ENCODE assay signal across 8 mouse cellular contexts in genomic region chr9:66988888-66989414, GRCm38 (mm10). TPM values are rescaled to one million over a fixed set of nuclear protein-coding genes. Genes with fewer than 3 reads are reported as not detected.
DNase-seq lines count a peak whose midpoint lies in the region; ATAC-seq and TF ChIP-seq lines count a peak whose summit lies in the region.

No protein-coding gene starts in this region.

- H3K4me2 ChIP-seq in heart, postnatal 0 days (ENCODE audit: low read depth, low read length) = no peak overlapping the region

- H3K9ac ChIP-seq in heart, postnatal 0 days (replicated peaks; ENCODE audit: low read depth, low read length) = no peak overlapping the region

- no peaks in the 10 kb centered on the region for H3K36me3 ChIP-seq in heart, postnatal 0 days (replicated peaks; ENCODE audit: control insufficient read depth, insufficient read depth, low read length)

- H3K4me3 ChIP-seq in heart, postnatal 0 days (ENCODE audit: low read depth, low read length) = no peak overlapping the region

- no peaks in the 10 kb centered on the region for H3K27me3 ChIP-seq in heart, postnatal 0 days (ENCODE audit: control insufficient read depth, insufficient read depth, low read length)

- intact Hi-C loops in left cerebral cortex, postnatal 4 days (cut with DNase I) = no loop called here

- 9% methylated on average over 6 of the region's 6 CpGs for WGBS in heart, postnatal 0 days

- no peak for TF ChIP-seq CTCF in heart, postnatal 0 days (IDR thresholded peaks at IDR 0.05; ENCODE audit: low read depth)

- peaks cover 28% of the 10 kb centered on the region for H3K4me1 ChIP-seq in heart, postnatal 0 days (ENCODE audit: control insufficient read depth, insufficient read depth)

- no peaks in the 10 kb centered on the region for H3K9me3 ChIP-seq in heart, postnatal 0 days (replicated peaks; ENCODE audit: control insufficient read depth, low read length)

- 0 out of 2 replicates have a peak, but pooled peaks have one; percentile 28 for TF ChIP-seq EP300 in heart, postnatal 0 days (IDR thresholded peaks at IDR 0.05; ENCODE audit: low read depth)

- H3K27ac ChIP-seq in heart, postnatal 0 days (ENCODE audit: low read depth) = peak overlapping the region; percentile 18

- ATAC-seq in heart, postnatal 0 days (ENCODE audit: insufficient read depth, low read depth) = peak; percentile 42

- DNase-seq in urinary bladder, postnatal 14 days (ENCODE audit: low spot score) = peak; percentile 50
- no peak for DNase-seq in urinary bladder, postnatal 10 days (ENCODE audit: low spot score)
- DNase-seq in heart, postnatal 0 days (ENCODE audit: low spot score) = peak; percentile 51
- peak; percentile 13 for DNase-seq in left cerebral cortex, postnatal 4 days
- DNase-seq in yolk sac, embryonic 10.5 days (ENCODE audit: low spot score) = peak; percentile 64
- DNase-seq in c-Kit-positive CD71-positive TER-119-positive erythroid progenitor cells, embryonic 14.5 days (ENCODE audit: low spot score) = no peak
- no peak for DNase-seq in cerebellum, postnatal 14 days
- DNase-seq in gastrocnemius, adult 8-10 months (ENCODE audit: low spot score in 2 of 2) = no peak

RNA-seq across cellular contexts. Expression of gene Lactb, which starts 13.7 kb away (rescaled TPM):
- total RNA-seq in heart, postnatal 0 days (2014; rRNA removed; ENCODE audit: low replicate concordance) = 6.4 and 14.5 TPM in 2 replicates
- polyA plus RNA-seq in heart, postnatal 0 days (2015; fragmentation: Nextera tagmentation; extraction: Ambion mirVana) = 12.2 and 13.8 TPM in 2 replicates
- total RNA-seq in left cerebral cortex, postnatal 4 days (2021) = 10 to 100 TPM; 15.9 to 19.4 TPM
- total RNA-seq in gastrocnemius, adult 8-10 months (2022) = 10 to 100 TPM; 18.3 to 23.1 (median 22.6) TPM

RNA-seq across cellular contexts. Expression of gene Rps27l, which starts 43.1 kb away (rescaled TPM):
- 204 and 235 TPM in 2 replicates for total RNA-seq in heart, postnatal 0 days (2014; rRNA removed; ENCODE audit: low replicate concordance)
- polyA plus RNA-seq in heart, postnatal 0 days (2015; fragmentation: Nextera tagmentation; extraction: Ambion mirVana) = 568 and 607 TPM in 2 replicates
- 10 to 100 TPM; 59.1 to 67.5 TPM for total RNA-seq in left cerebral cortex, postnatal 4 days (2021)
- 100 to 1,000 TPM; 223 to 268 (median 240) TPM for total RNA-seq in gastrocnemius, adult 8-10 months (2022)

Comparison
In these comparisons a context has a peak if more than half of its experiments do, and no peak if none do; other contexts are left out.
1. DNase-seq: peak in urinary bladder, postnatal 14 days (single experiment), heart, postnatal 0 days (single experiment), left cerebral cortex, postnatal 4 days (single experiment) and yolk sac, embryonic 10.5 days (single experiment); none in urinary bladder, postnatal 10 days (single experiment), c-Kit-positive CD71-positive TER-119-positive erythroid progenitor cells, embryonic 14.5 days (single experiment), cerebellum, postnatal 14 days (0 of 2) and gastrocnemius, adult 8-10 months (0 of 2).